Mouse (Mus musculus) lung, adult 2 months (tissue): ENCODE results near the gene Gm6377.

ENCODE experiments used
- CTCF ChIP-seq: fragments of 200-500 bp; IDR thresholded peaks from 2 replicates; pipeline ENCODE4 v1.5.1; 2011; ENCODE audit warnings: mild to moderate bottlenecking, low read length, control low read depth; ENCODE audit not compliant: insufficient read depth
- POLR2A ChIP-seq: fragments of 200-500 bp; IDR thresholded peaks from 2 replicates; pipeline ENCODE4 v1.6.1; 2011; ENCODE audit warnings: low read depth, mild to moderate bottlenecking, control low read depth, low read length, borderline replicate concordance; ENCODE audit errors: extremely low read depth

DNA sequence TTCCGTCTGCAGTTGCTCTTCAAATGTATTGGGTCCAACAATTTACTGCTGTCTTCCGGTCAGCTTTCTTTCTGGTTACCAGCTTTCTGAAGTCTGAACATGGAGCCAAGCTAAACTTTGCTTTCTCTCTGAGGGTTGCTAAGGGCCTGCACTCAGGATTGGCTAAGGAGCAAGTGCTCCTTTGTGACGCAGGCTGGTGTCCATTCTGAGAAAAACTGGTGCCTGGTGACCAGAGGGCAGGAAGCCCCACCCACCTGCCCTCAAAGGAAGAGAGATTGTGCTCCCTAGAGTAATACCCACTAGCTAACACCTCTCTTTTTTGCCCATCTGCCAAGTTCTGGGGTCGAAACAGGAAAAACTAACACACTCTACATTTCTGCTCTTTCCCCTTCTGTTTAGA lies 5.6 kb upstream of the Gm6377 start:
- TF ChIP-seq POLR2A (no peak), CTCF (no peak)
